Mouse (Mus musculus): Measurements from ENCODE around the gene Vgll4. TPM values are rescaled to one million over a fixed set of nuclear protein-coding genes. Genes with fewer than 3 reads are reported as not detected.

Vgll4 gene
- polyA plus RNA-seq, 1 experiment from 2014 or later = 14.7 TPM

DNA sequence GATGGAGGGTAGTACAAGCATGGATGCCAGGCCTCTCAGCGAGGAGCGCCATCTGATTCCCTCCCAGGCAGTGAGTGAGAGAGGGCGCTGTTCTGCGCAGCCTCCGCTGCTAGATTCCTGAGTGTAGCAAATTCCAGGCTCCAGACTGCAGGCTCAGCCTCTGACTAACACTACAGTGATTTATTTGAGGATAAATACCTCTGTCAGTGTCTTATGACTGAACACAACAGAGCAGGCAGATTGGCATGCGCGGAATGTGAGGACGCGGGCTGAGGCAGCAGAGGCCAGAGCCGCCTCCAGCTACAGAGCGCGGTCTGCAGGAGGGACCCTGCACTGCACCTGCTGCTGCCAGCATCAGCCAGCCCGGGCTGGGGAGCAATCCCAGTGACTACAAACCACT lies 80.9 kb downstream of the Vgll4 start:
- H3K4me2 ChIP-seq (ENCODE audit: low read depth, low read length) = no peak overlapping the region
- peak; percentile 35; the same call in 1 of the 2 replicates for TF ChIP-seq CTCF (IDR thresholded peaks at IDR 0.05; ENCODE audit: low read depth)
- no peak for TF ChIP-seq EP300 (IDR thresholded peaks at IDR 0.05; ENCODE audit: low read depth)
- H3K27ac ChIP-seq (ENCODE audit: low read depth) = no peak overlapping the region
- no peaks in the 10 kb centered on the region for H3K9me3 ChIP-seq (ENCODE audit: low read length)
- no peak overlapping the region for H3K4me3 ChIP-seq (ENCODE audit: low read depth, low read length)
- peaks cover 64% of the 10 kb centered on the region for H3K4me1 ChIP-seq (ENCODE audit: insufficient read depth)
- WGBS (ENCODE audit: insufficient replicate concordance) = 75% methylated on average over 13 of the region's 13 CpGs
- H3K9ac ChIP-seq (replicated peaks) = no peak overlapping the region
- no peak for ATAC-seq
- DNase-seq = no peak
- peaks cover 16% of the 10 kb centered on the region for H3K36me3 ChIP-seq (replicated peaks; ENCODE audit: insufficient read depth, low read length)
- H3K27me3 ChIP-seq (ENCODE audit: insufficient read depth, low read length) = no peaks in the 10 kb centered on the region

DNA sequence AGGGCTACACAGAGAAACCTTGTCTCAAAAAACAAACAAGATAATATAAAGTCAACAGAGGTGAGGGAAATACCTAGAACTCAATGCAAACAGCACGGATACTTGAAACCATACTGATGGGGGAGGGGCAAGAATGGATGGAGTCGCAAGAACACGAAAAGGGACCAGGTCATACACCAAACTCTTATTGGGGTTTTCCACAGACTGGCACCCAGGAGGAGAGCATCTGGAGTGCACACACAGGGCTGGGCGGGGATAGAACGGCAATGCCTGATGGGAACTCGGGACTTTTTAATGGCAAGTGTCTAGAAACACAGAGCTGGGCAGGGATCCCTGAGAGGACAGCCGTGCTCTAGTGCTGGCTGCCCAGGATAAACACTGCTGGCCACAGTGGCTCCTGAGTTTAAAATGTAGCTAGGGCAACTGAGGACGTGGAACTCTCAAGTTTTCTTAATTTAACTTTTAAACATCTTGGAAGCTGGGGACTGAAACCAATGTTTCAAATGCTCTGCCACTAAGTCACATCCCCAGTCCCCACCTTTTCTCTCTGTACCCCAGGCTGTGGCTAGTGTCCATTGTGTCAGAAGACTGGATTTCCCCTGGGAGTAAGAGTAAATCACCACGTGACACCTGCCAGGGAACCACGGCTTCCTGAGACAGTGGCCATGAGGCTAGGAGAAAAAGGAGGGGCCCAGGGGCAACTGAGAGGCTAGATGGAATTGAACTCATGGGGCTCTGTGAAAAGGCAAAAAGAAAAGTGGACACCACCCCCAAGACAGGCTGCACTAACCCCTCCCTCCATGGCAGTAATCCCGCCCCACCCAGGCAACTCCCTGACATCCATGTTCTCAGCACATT lies 83.1 kb downstream of the Vgll4 start:
- Histone ChIP-seq H3K4me2 (ENCODE audit: low read depth, low read length) (no peak overlapping the region), H3K27ac (ENCODE audit: low read depth) (peak overlapping the region; percentile 22; the same call in 1 of the 2 replicates), H3K36me3 (replicated peaks; ENCODE audit: insufficient read depth, low read length) (peaks cover 16% of the 10 kb centered on the region), H3K27me3 (ENCODE audit: insufficient read depth, low read length) (no peaks in the 10 kb centered on the region), H3K9me3 (ENCODE audit: low read length) (no peaks in the 10 kb centered on the region), H3K9ac (replicated peaks) (no peak overlapping the region), H3K4me3 (ENCODE audit: low read depth, low read length) (no peak overlapping the region), H3K4me1 (ENCODE audit: insufficient read depth) (peaks cover 57% of the 10 kb centered on the region)
- TF ChIP-seq EP300 (IDR thresholded peaks at IDR 0.05; ENCODE audit: low read depth) (no peak), CTCF (IDR thresholded peaks at IDR 0.05; ENCODE audit: low read depth) (no peak)
- no peak for ATAC-seq
- WGBS (ENCODE audit: insufficient replicate concordance) = 55% methylated on average over 11 of the region's 11 CpGs
- DNase-seq = no peak

DNA sequence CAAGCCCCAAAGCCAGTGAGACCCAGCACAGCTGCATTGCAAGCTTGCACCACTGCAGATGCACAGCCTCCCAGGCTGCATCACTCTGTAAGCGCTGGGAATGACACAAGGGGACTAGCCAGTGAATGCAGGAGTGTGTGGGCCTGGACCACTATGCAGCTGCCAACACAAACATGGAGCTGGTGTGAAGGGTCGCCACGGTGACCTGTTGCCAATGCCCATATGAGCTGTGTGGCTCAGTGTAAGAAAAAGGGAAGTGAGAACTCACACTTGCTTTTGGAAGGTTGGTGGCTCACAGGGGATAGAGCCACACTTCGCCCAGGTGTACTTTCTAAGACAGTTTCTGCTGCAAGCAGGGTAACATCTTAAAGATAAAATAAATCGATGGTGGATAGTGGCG lies 83.8 kb downstream of the Vgll4 start:
- WGBS (ENCODE audit: insufficient replicate concordance) = 66% methylated on average over 6 of the region's 6 CpGs
- Histone ChIP-seq H3K4me3 (ENCODE audit: low read depth, low read length) (no peak overlapping the region), H3K9ac (replicated peaks) (no peak overlapping the region), H3K4me1 (ENCODE audit: insufficient read depth) (peaks cover 51% of the 10 kb centered on the region), H3K27ac (ENCODE audit: low read depth) (no peak overlapping the region), H3K4me2 (ENCODE audit: low read depth, low read length) (no peak overlapping the region), H3K9me3 (ENCODE audit: low read length) (no peaks in the 10 kb centered on the region), H3K36me3 (replicated peaks; ENCODE audit: insufficient read depth, low read length) (peaks cover 16% of the 10 kb centered on the region), H3K27me3 (ENCODE audit: insufficient read depth, low read length) (no peaks in the 10 kb centered on the region)
- no peak for ATAC-seq
- DNase-seq = no peak
- no peak for TF ChIP-seq EP300 (IDR thresholded peaks at IDR 0.05; ENCODE audit: low read depth)
- TF ChIP-seq CTCF (IDR thresholded peaks at IDR 0.05; ENCODE audit: low read depth) = no peak

DNA sequence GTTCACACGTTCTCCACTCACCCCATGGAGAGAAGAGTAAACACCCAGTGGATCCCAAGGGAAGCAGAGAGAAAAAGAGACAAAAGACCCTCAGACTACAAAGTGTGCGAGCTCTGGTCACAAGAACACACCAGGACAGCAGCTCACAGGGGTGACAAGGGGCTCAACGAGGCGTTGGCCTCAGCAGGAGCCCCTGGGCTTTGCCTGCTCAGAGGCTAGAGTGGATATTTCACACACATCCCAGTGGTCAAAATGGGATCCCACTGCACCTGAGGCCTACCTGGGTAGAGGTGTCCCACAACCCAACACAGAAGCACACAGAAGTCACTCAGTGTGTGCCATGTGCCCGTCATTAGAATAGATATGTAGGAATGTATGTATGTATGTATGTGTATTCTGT lies 84.7 kb downstream of the Vgll4 start:
- Histone ChIP-seq H3K36me3 (replicated peaks; ENCODE audit: insufficient read depth, low read length) (peaks cover 15% of the 10 kb centered on the region), H3K27ac (ENCODE audit: low read depth) (no peak overlapping the region), H3K9ac (replicated peaks) (no peak overlapping the region), H3K4me1 (ENCODE audit: insufficient read depth) (peaks cover 52% of the 10 kb centered on the region), H3K4me2 (ENCODE audit: low read depth, low read length) (no peak overlapping the region), H3K27me3 (ENCODE audit: insufficient read depth, low read length) (no peaks in the 10 kb centered on the region), H3K4me3 (ENCODE audit: low read depth, low read length) (no peak overlapping the region), H3K9me3 (ENCODE audit: low read length) (no peaks in the 10 kb centered on the region)
- no peak for TF ChIP-seq EP300 (IDR thresholded peaks at IDR 0.05; ENCODE audit: low read depth)
- no peak for TF ChIP-seq CTCF (IDR thresholded peaks at IDR 0.05; ENCODE audit: low read depth)
- ATAC-seq (no peak), DNase-seq (no peak)
- WGBS (ENCODE audit: insufficient replicate concordance) = 74% methylated on average over 5 of the region's 5 CpGs

DNA sequence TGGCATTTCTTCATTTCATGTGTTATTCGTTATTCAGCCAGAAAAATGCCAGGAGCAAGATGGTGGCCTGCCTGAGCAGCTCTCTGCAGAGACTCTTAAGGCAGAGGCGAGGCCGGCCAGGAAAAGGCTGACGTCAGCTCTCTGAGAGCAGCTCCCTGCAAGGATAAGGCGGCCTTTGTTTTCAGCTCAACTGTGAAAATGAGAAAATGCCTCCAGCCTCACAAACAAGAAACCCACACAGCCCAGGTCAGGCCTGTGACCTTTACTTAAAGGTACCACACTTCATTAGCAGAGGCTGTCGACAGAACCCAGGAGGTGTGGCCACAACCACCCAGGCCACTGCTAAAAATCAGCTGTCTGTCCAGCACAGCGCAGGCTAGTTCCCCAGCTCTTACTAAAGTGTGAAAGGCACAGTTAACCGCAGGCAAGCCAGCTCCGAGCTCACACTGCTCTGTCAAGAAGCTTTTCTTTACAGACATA lies 86.5 kb downstream of the Vgll4 start:
- H3K9me3 ChIP-seq (ENCODE audit: low read length) = no peaks in the 10 kb centered on the region
- DNase-seq = peak; percentile 31
- peak; percentile 35 for ATAC-seq
- H3K9ac ChIP-seq (replicated peaks) = no peak overlapping the region
- WGBS (ENCODE audit: insufficient replicate concordance) = 23% methylated on average over 9 of the region's 9 CpGs
- TF ChIP-seq EP300 (IDR thresholded peaks at IDR 0.05; ENCODE audit: low read depth) (no peak), CTCF (IDR thresholded peaks at IDR 0.05; ENCODE audit: low read depth) (no peak)
- H3K27me3 ChIP-seq (ENCODE audit: insufficient read depth, low read length) = no peaks in the 10 kb centered on the region
- H3K4me3 ChIP-seq (ENCODE audit: low read depth, low read length) = no peak overlapping the region
- H3K4me1 ChIP-seq (ENCODE audit: insufficient read depth) = peaks cover 59% of the 10 kb centered on the region
- H3K36me3 ChIP-seq (replicated peaks; ENCODE audit: insufficient read depth, low read length) = peaks cover 9% of the 10 kb centered on the region
- peak overlapping the region; percentile 69 for H3K27ac ChIP-seq (ENCODE audit: low read depth)
- H3K4me2 ChIP-seq (ENCODE audit: low read depth, low read length) = peak overlapping the region; percentile 10; the same call in 1 of the 2 replicates

DNA sequence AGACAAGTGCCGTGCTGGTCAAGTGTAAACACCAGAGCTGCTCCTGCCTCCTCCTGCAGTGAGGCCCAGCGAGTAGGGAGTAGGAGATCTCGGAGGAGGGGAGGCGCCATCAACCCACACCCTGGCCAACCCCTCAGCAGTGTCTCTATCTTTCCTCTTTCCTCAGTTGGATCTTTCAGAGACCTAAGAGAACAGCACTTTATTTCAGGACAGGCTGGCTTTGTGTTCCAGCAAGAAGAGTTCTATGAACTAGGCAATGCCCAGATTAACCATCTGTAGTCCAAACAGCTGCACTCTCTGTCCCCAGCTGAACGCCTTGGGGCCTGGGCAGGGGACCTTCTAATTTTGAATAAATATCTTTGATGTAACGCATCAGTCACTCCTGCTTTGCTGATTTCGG lies 87.1 kb downstream of the Vgll4 start:
- Histone ChIP-seq H3K9me3 (ENCODE audit: low read length) (no peaks in the 10 kb centered on the region), H3K4me2 (ENCODE audit: low read depth, low read length) (no peak overlapping the region), H3K27ac (ENCODE audit: low read depth) (peak overlapping the region; percentile 69), H3K36me3 (replicated peaks; ENCODE audit: insufficient read depth, low read length) (0 out of 2 replicates have a peak, but pooled peaks cover 5% of the 10 kb centered on the region), H3K4me1 (ENCODE audit: insufficient read depth) (peaks cover 63% of the 10 kb centered on the region), H3K9ac (replicated peaks) (no peak overlapping the region), H3K4me3 (ENCODE audit: low read depth, low read length) (no peak overlapping the region), H3K27me3 (ENCODE audit: insufficient read depth, low read length) (no peaks in the 10 kb centered on the region)
- TF ChIP-seq CTCF (IDR thresholded peaks at IDR 0.05; ENCODE audit: low read depth) = no peak
- TF ChIP-seq EP300 (IDR thresholded peaks at IDR 0.05; ENCODE audit: low read depth) = no peak
- no peak for DNase-seq
- no peak for ATAC-seq
- WGBS (ENCODE audit: insufficient replicate concordance) = 51% methylated on average over 7 of the region's 7 CpGs
